Mouse (Mus musculus): ENCODE results near the gene Hexim1. TPM values are rescaled to one million over a fixed set of nuclear protein-coding genes. Genes with fewer than 3 reads are reported as not detected.

The Hexim1 gene
- 10 to 100 TPM; 33.5 to 37.7 TPM for total RNA-seq (2023)

GRCm38 (mm10) chr11:103116008-103116818 lies at the start of gene Hexim1:
Gene Hexim1, plus strand, starts transcription at chr11:103116231.

GRCm38 (mm10) chr11:103101481-103101865 lies 14.6 kb upstream of the Hexim1 start, which contains the start of the genes Plcd3 and Acbd4:
Gene Plcd3, minus strand, starts transcription at chr11:103101658.
Gene Acbd4, plus strand, starts transcription at chr11:103101682.

GRCm38 (mm10) chr11:103131701-103132575 lies 15.9 kb downstream of the Hexim1 start, which contains the start of gene Hexim2:
Gene Hexim2, plus strand, starts transcription at chr11:103132429.

Other genes starting within 250 kb of the Hexim1 start
- gene Eftud2, start 235.2 kb upstream of the Hexim1 start, total RNA-seq (2023) = 10 to 100 TPM; 64.6 to 70.3 TPM
- not detected for gene Ccdc103, start 235.0 kb upstream of the Hexim1 start, total RNA-seq (2023)
- gene Fam187a, start 231.1 kb upstream of the Hexim1 start, total RNA-seq (2023) = not detected
- gene Gfap, start 215.3 kb upstream of the Hexim1 start, total RNA-seq (2023) = 1 to 10 TPM; 1.8 to 2.8 TPM
- 10 to 100 TPM; 31.3 to 41.0 TPM for gene Kif18b, start 191.1 kb upstream of the Hexim1 start, total RNA-seq (2023)
- not detected for gene C1ql1, start 169.5 kb upstream of the Hexim1 start, total RNA-seq (2023)
- 10 to 100 TPM; 61.4 to 63.8 TPM for gene Nmt1, start 88.0 kb upstream of the Hexim1 start, total RNA-seq (2023)
- gene Dcakd, start 87.9 kb upstream of the Hexim1 start, total RNA-seq (2023) = 10 to 100 TPM; 19.6 to 21.8 TPM
- under 1 TPM; 0.33 to 0.59 TPM for gene Plcd3, start 14.6 kb upstream of the Hexim1 start, total RNA-seq (2023)
- gene Acbd4, start 14.5 kb upstream of the Hexim1 start, total RNA-seq (2023) = 10 to 100 TPM; 16.9 to 19.3 TPM
- gene Hexim2, start 16.2 kb downstream of the Hexim1 start, total RNA-seq (2023) = 1 to 10 TPM; 1.7 to 2.1 TPM
- gene Fmnl1, start 54.9 kb downstream of the Hexim1 start, total RNA-seq (2023) = 100 to 1,000 TPM; 465 to 579 TPM
- not detected for gene 1700023F06Rik, start 92.3 kb downstream of the Hexim1 start, total RNA-seq (2023)
- not detected for gene Spata32, start 102.2 kb downstream of the Hexim1 start, total RNA-seq (2023)
- 10 to 100 TPM; 27.9 to 35.2 TPM for gene Map3k14, start 151.2 kb downstream of the Hexim1 start, total RNA-seq (2023)
- gene Arhgap27, start 247.5 kb downstream of the Hexim1 start, total RNA-seq (2023) = 10 to 100 TPM; 57.0 to 60.2 TPM

All from neutrophil, adult 83 days (primary cell).